Mouse (Mus musculus) limb, embryonic 15.5 days (tissue): Measurements from ENCODE around the gene Frat1. TPM values are rescaled to one million over a fixed set of nuclear protein-coding genes. Genes with fewer than 3 reads are reported as not detected.

Experiments
- ATAC-seq: fragments of 200-750 bp; cut with Nextera tagmentation; 2 replicates; pipeline ENCODE4 v1.8.0; 2017; ENCODE audit warnings: low read depth, moderate TSS enrichment; ENCODE audit not compliant: insufficient number of reproducible peaks, low FRiP score, low TSS enrichment
- H3K27ac ChIP-seq: fragments of 300-500 bp; sonication (generic); 2 replicates; pipeline ENCODE4 v1.5.1; 2015; ENCODE audit warnings: moderate library complexity, mild to moderate bottlenecking, inconsistent platforms
- H3K27me3 ChIP-seq: fragments of 300-500 bp; sonication (generic); 2 replicates; pipeline ENCODE4 v1.6.1; 2015; ENCODE audit warnings: inconsistent platforms
- H3K36me3 ChIP-seq: fragments of 300-500 bp; sonication (generic); 2 replicates; pipeline ENCODE4 v1.6.1; 2015; ENCODE audit warnings: inconsistent platforms
- H3K4me1 ChIP-seq: fragments of 300-500 bp; sonication (generic); 2 replicates; pipeline ENCODE4 v1.6.1; 2015; ENCODE audit warnings: inconsistent platforms
- H3K4me2 ChIP-seq: fragments of 300-500 bp; sonication (generic); 2 replicates; pipeline ENCODE4 v1.6.1; 2015; ENCODE audit warnings: mild to moderate bottlenecking, inconsistent platforms
- H3K4me3 ChIP-seq: fragments of 300-500 bp; sonication (generic); 2 replicates; pipeline ENCODE4 v1.5.1; 2015; ENCODE audit warnings: mild to moderate bottlenecking, inconsistent platforms
- H3K9ac ChIP-seq: fragments of 300-500 bp; sonication (generic); 2 replicates; pipeline ENCODE4 v1.6.1; 2015; ENCODE audit warnings: inconsistent platforms
- H3K9me3 ChIP-seq: fragments of 300-500 bp; sonication (generic); 2 replicates; pipeline ENCODE4 v1.6.1; 2016; ENCODE audit warnings: inconsistent platforms
- WGBS: fragments of 180-500 bp; shearing (Covaris S2); methylation state at CpG from one replicate; pipeline ENCODE4 v1.1.7; 2015; 5-methylcytosine and 5-hydroxymethylcytosine counted together
- polyA plus RNA-seq: library from polyadenylated mRNA; unstranded; fragments of >200 nt; fragmentation: Nextera tagmentation; extraction: Ambion mirVana; gene quantifications from 2 replicates; pipeline ENCODE4 v1.2.1, GENCODE M21; 2015

The Frat1 gene
- polyA plus RNA-seq, 1 experiment from 2014 or later = 4.0 TPM

DNA sequence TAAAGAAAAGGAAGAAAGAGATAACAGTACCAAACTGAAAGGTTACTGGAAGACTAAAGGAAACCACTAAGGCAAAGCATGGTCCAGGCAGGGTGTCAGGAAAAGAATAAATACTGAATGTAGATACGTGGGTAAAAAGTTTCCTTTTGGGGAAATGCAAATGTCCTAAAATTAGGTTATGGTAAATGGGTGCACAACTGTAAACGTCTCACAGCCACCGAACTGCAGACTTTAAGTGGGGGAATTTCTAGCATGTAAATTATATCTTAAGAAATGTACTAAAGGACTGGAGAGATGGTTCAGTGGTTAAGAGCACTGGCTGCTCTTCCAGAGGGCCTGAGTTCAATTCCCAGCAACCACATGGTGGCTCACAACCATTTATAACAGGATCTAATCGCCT, 11.0 kb upstream of the Frat1 start:
- H3K9me3 ChIP-seq = no peaks in the 10 kb centered on the region
- no peak overlapping the region for H3K4me3 ChIP-seq
- no peaks in the 10 kb centered on the region for H3K27me3 ChIP-seq
- no peak overlapping the region for H3K27ac ChIP-seq
- ATAC-seq = no peak
- no peak overlapping the region for H3K9ac ChIP-seq
- no peak overlapping the region for H3K4me2 ChIP-seq
- no peaks in the 10 kb centered on the region for H3K36me3 ChIP-seq
- peaks cover 6% of the 10 kb centered on the region; the same call in 1 of the 2 replicates for H3K4me1 ChIP-seq
- 79% methylated on average over 4 of the region's 4 CpGs for WGBS

DNA sequence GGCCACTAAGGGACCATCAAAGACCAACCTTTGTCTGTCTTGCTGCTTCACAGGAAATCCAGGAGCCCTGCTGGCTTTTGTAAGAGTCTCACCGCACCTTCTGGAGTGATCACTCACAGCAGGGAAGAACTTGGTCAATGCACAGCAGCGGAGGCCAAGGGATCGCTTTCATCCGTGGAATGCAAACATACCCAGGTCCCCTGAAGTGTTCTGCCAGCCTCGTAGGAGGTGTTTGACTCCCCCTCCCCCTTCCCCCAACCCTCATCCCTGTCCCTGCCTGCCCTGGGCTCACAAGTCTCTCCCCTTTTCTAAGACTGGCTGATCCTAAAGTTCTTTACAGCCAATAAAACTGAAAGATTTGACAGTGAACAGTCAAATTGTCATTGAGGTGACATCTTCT, 8.3 kb upstream of the Frat1 start:
- peaks cover 6% of the 10 kb centered on the region; the same call in 1 of the 2 replicates for H3K4me1 ChIP-seq
- H3K9me3 ChIP-seq = no peaks in the 10 kb centered on the region
- no peaks in the 10 kb centered on the region for H3K27me3 ChIP-seq
- no peak for ATAC-seq
- no peak overlapping the region for H3K9ac ChIP-seq
- no peaks in the 10 kb centered on the region for H3K36me3 ChIP-seq
- no peak overlapping the region for H3K27ac ChIP-seq
- H3K4me2 ChIP-seq = no peak overlapping the region
- 14% methylated on average over 5 of the region's 5 CpGs for WGBS
- no peak overlapping the region for H3K4me3 ChIP-seq

DNA sequence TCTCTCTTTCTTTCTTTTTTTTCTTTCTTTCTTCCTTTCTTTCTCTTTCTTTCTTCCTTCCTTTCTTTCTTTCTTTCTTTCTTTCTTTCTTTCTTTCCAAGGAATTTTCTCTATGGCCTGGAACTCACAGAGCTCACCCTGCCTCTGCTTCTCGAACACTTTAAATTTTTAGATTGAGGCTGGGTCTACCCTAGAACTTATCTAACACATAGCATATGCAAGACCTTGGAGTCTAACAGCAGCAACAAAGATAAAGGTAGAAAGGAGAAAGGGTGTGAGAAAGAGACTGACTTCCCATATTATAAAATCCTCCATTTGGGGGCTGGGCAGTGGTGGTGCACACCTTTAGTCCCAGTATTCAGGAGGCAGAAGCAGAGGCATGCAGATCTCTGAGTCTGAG, 7.2 kb upstream of the Frat1 start:
- H3K36me3 ChIP-seq = no peaks in the 10 kb centered on the region
- no peak overlapping the region for H3K9ac ChIP-seq
- H3K9me3 ChIP-seq = no peaks in the 10 kb centered on the region
- ATAC-seq = no peak
- no peak overlapping the region for H3K27ac ChIP-seq
- H3K27me3 ChIP-seq = no peaks in the 10 kb centered on the region
- WGBS = 77% methylated on average over 1 of the region's 1 CpGs
- H3K4me3 ChIP-seq = no peak overlapping the region
- H3K4me2 ChIP-seq = no peak overlapping the region
- no peaks in the 10 kb centered on the region for H3K4me1 ChIP-seq

DNA sequence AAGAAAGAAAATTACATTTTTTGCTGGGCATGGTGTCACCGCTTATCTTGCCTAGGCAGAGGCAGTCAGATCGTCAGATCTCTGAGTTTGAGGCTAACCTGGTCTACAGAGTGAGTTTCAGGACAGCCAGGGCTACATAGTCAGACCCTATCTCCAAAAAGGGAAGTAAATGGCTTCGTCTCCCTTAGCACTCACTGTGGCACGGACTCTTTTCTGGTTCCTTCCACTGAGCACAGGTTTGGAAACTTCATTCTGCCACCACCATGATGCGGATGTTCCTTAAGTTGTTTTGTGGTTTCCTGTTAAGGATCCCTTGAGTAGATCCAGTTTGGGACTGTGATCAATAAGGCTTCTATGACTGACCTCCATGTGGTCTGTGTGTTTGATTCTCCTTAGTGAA, 4.8 kb upstream of the Frat1 start:
- no peak overlapping the region for H3K9ac ChIP-seq
- no peaks in the 10 kb centered on the region for H3K36me3 ChIP-seq
- no peak overlapping the region for H3K4me2 ChIP-seq
- no peak overlapping the region for H3K4me3 ChIP-seq
- peaks cover 3% of the 10 kb centered on the region for H3K4me1 ChIP-seq
- ATAC-seq = no peak
- WGBS = 78% methylated on average over 5 of the region's 5 CpGs
- H3K9me3 ChIP-seq = no peaks in the 10 kb centered on the region
- no peaks in the 10 kb centered on the region for H3K27me3 ChIP-seq
- no peak overlapping the region for H3K27ac ChIP-seq

DNA sequence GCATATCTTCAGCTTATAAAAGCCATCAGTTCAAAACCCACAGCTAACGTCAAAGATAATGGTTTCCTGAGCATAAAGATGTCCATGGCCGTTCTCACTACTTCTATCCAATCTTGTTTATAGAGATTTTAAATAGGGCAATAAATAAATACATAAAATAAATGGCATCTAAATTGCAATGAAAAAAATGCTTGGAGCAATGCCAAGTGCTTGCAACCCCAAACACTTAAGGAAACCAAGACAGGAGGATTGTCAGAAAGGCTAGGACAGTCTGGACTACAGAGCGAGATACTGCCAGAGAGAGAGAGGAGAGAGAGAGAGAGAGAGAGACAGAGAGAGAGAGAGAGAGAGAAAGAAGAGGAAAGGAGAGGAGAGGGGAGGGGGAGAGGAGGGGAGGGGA, 3.2 kb upstream of the Frat1 start:
- Histone ChIP-seq H3K4me3 (no peak overlapping the region), H3K27me3 (peaks cover 12% of the 10 kb centered on the region), H3K4me1 (peaks cover 15% of the 10 kb centered on the region), H3K9ac (no peak overlapping the region), H3K9me3 (no peaks in the 10 kb centered on the region), H3K4me2 (no peak overlapping the region), H3K36me3 (no peaks in the 10 kb centered on the region), H3K27ac (no peak overlapping the region)
- ATAC-seq = no peak
- 57% methylated on average over 3 of the region's 3 CpGs for WGBS

DNA sequence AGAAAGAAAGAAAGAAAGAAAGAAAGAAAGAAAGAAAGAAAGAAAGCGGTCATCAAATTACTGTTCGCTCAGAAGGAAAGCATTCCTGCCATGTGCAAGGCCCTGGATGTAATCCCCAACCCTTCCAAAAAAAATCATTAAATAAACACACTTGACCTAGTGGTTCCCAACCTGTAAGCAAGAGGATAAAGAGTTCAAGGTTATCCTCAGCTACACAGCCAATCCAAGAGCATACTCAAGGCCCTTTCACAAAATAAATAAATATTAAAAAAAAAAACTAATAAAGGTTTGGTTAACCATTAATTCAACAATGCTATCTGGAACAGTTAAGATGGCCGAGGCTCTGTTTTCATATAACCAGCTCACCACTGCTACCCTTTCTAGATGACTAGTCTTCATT, 829 bp upstream of the Frat1 start:
- H3K27ac ChIP-seq = no peak overlapping the region
- H3K4me3 ChIP-seq = peak overlapping the region; percentile 65
- H3K36me3 ChIP-seq = no peaks in the 10 kb centered on the region
- peak overlapping the region; percentile 99 for H3K4me2 ChIP-seq
- H3K9ac ChIP-seq = no peak overlapping the region
- 74% methylated on average over 3 of the region's 3 CpGs for WGBS
- H3K4me1 ChIP-seq = peaks cover 22% of the 10 kb centered on the region
- no peak for ATAC-seq
- H3K9me3 ChIP-seq = no peaks in the 10 kb centered on the region
- H3K27me3 ChIP-seq = peaks cover 35% of the 10 kb centered on the region

DNA sequence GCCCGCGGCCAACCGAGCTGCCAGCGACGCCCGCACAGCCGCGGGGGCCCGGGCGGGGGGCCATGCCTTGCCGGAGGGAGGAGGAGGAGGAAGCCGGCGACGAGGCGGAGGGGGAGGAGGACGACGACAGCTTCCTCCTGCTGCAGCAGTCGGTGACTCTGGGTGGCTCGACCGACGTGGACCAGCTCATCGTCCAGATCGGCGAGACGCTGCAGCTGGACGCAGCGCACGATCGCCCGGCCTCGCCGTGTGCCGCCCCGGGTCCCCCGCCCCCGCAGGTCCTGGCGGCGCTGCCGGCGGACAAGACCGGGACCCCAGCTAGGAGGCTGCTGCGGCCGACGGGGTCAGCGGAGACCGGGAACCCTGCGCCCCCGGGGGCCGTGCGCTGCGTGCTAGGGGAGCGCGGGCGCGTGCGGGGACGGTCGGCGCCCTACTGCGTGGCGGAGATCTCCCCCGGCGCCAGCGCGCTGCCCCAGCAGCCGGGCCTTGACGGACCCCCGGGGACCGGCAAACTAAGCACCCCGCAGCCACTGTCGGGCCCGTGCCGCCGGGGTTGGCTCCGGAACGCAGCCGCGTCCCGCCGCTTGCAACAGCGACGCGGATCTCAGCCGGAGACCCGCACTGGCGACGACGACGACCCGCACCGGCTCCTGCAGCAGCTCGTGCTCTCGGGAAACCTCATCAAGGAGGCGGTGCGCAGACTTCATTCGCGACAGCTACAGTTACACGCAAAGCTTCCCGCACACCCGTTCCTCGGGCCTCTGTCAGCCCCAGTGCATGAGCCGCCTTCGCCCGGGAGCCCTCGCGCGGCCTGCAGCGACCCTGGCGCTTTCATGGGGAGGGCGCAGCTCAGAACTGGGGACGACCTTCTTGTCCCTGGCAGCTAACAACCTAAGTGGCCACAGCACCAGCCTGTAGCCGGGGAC, 599 bp downstream of the Frat1 start:
- WGBS = under 1% methylated on average over 80 of the region's 112 CpGs

DNA sequence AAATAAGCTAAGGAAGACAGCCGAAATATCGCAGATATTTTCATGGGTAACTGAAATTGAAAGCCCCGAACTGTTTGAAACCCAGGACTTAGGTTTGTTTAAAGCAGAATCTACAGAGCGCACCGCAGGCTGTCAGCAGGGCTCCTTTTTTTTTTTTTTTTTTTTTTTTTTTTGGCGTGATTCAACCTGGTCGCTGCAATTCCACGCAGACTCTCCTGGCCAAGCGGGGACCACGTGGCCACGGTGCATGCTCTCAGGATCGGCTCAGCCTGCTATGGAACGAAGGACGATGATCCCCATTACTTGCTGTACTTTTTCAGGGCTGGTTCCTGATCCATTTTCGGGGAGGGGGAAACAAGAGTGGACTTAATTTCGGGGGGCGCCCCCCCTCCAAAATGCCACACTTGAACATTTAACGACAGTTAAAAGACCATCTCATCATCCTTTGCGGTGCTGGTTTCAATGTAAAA, 1.4 kb downstream of the Frat1 start:
- no peak for ATAC-seq
- Histone ChIP-seq H3K27me3 (peaks cover 40% of the 10 kb centered on the region), H3K4me3 (peak overlapping the region; percentile 65), H3K9ac (peak overlapping the region; percentile 53; the same call in 1 of the 2 replicates), H3K4me1 (peaks cover 22% of the 10 kb centered on the region), H3K36me3 (no peaks in the 10 kb centered on the region), H3K9me3 (no peaks in the 10 kb centered on the region), H3K4me2 (peak overlapping the region; percentile 99), H3K27ac (no peak overlapping the region)
- WGBS = under 1% methylated on average over 19 of the region's 19 CpGs

More for the DNA sequence above, 599 bp downstream of the Frat1 start:
- Histone ChIP-seq H3K9ac (peak overlapping the region; percentile 53), H3K4me1 (peaks cover 22% of the 10 kb centered on the region), H3K27ac (peak overlapping the region; percentile 84; the same call in 1 of the 2 replicates), H3K9me3 (no peaks in the 10 kb centered on the region), H3K4me3 (peak overlapping the region; percentile 65), H3K4me2 (peak overlapping the region; percentile 99), H3K36me3 (no peaks in the 10 kb centered on the region), H3K27me3 (peaks cover 40% of the 10 kb centered on the region)
- peak; percentile 49 for ATAC-seq

DNA sequence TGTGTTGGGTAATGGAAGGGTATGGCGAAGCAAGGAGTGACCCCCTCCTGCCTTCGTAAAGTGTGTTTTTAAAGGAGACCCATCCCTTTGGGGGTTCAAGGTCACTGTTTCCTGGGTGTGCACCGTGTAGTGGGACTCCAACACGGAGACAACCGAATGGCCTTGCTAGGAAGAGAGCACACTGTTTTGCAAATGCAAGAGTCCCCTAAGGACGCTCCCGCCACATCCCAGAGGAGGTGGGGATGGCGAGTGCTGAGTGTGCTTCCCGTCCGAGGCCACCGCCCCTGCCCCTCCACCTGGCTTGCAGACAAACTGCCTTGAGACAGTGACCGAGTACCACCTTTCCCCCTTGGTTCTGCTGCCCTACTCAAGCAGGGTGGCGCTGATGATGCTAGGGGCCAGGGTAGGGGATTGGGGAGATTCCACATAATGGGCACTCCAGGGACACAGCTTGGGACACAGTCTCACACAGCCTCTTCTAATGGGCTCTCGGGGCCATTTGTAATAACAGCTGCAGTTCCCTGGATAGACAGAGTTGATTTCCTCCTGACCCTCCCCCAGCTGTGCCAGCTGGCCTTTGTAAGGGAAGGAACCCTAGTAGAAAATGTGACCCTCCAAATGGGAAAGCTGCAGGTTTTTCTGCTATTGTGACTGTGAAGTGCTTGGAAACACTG, 2.1 kb downstream of the Frat1 start:
- Histone ChIP-seq H3K9ac (no peak overlapping the region), H3K4me3 (peak overlapping the region; percentile 65), H3K36me3 (no peaks in the 10 kb centered on the region), H3K9me3 (no peaks in the 10 kb centered on the region), H3K4me1 (peaks cover 22% of the 10 kb centered on the region), H3K4me2 (peak overlapping the region; percentile 99), H3K27ac (no peak overlapping the region), H3K27me3 (peaks cover 44% of the 10 kb centered on the region)
- 12% methylated on average over 14 of the region's 14 CpGs for WGBS
- no peak for ATAC-seq

DNA sequence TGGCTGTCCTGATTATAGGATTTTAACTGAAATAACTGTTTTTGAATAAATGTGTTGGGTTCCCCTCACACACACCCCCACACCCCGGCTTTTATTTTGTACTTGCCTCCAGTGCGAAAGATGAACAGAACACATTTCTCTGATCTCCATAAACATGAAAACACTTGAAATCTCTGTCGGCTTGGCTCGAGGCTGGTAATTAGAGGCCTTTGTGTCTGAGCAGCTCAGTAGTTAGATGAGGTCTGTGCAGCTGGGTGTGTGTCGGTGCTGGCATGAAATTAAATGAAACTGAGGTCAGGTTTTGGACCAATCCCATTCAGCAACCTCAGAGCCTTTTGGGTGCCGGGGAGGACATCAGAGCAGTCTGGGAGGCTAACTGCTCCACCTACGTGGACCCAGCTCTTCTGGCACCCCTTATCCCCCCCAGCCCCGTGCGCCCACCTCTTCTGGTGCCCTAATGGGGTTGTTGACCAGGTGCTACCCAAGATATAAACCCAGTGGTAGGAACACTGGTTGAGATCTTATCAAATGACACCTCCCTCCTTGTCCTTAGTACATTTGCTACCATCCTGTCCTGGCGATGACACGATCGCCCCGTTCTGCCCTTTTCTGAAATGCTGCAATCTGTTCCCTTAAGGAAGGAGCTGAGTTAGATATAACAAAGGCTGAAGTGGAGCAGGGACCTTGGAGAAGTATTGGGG, 2.9 kb downstream of the Frat1 start:
- no peak for ATAC-seq
- H3K27ac ChIP-seq = no peak overlapping the region
- H3K4me3 ChIP-seq = no peak overlapping the region
- H3K9ac ChIP-seq = no peak overlapping the region
- H3K9me3 ChIP-seq = no peaks in the 10 kb centered on the region
- WGBS = 66% methylated on average over 13 of the region's 13 CpGs
- no peak overlapping the region for H3K4me2 ChIP-seq
- no peaks in the 10 kb centered on the region for H3K36me3 ChIP-seq
- H3K4me1 ChIP-seq = peaks cover 22% of the 10 kb centered on the region
- H3K27me3 ChIP-seq = peaks cover 44% of the 10 kb centered on the region

DNA sequence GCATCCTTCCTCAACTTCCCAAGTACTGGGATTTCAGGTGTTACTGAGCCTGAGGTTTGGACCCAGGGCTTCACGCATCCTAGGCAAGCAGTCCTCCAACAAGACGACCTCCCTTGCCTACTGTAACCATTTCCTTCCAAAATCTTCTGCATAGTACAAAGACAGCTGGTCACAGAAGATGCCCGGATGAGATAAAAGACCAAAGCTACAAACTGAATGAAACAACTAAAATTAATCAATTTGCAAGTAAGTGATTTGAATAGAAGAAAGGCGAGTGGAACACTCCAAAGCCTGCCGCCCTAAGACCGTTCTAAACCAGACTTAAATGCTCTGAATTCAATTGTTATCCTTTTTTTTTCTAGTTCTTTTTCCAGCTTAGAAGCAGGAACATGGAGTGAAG, 5.6 kb downstream of the Frat1 start:
- WGBS = 61% methylated on average over 6 of the region's 6 CpGs
- no peaks in the 10 kb centered on the region for H3K9me3 ChIP-seq
- no peak overlapping the region for H3K4me2 ChIP-seq
- H3K27ac ChIP-seq = no peak overlapping the region
- ATAC-seq = no peak
- no peak overlapping the region for H3K4me3 ChIP-seq
- no peaks in the 10 kb centered on the region for H3K36me3 ChIP-seq
- H3K27me3 ChIP-seq = peaks cover 42% of the 10 kb centered on the region
- H3K4me1 ChIP-seq = peaks cover 17% of the 10 kb centered on the region
- no peak overlapping the region for H3K9ac ChIP-seq
